Mouse (Mus musculus): ENCODE measurements around the gene Gpr135.

DNA sequence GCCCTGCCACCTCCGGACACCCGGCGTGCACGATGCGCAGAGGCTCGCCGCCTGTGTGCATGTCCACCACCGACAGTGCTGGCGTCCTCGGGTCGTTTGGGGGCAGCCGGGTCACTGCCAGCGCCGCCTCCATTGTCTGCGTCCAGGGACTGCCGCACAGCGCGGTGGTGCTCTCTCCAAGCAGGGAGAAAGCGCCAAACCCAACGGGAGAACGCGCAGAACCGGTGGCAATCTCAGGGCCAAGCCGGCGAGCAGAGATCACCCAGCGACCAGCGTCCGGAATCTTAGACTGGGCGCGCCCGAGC lies 14.1 kb upstream of the Gpr135 start:
- TF ChIP-seq POLR2A (IDR thresholded peaks at IDR 0.05; ENCODE audit: control insufficient read depth, low read depth, low read length), result no peak; the same call in 1 of the 2 replicates
- no peak for TF ChIP-seq CTCF (IDR thresholded peaks at IDR 0.05; ENCODE audit: control insufficient read depth, insufficient read depth, insufficient replicate concordance, low read depth, low read length)
